Mouse (Mus musculus) heart, adult 11 months (tissue): ENCODE measurements around the gene Smug1.

Experiments used
- DNase-seq: peaks from one replicate; pipeline ENCODE4 v3.0.0; 2022

The Smug1 gene

GRCm38 (mm10) chr15:103176874-103177421, 10.1 kb upstream of the Smug1 start:
- DNase-seq = peak; percentile 98

GRCm38 (mm10) chr15:103173251-103173650, 6.4 kb upstream of the Smug1 start:
- DNase-seq = no peak

- DNase-seq = peak; percentile 91
Observed at GRCm38 (mm10) chr15:103172537-103172936, 5.6 kb upstream of the Smug1 start.

GRCm38 (mm10) chr15:103171276-103171675, 4.4 kb upstream of the Smug1 start:
- no peak for DNase-seq

GRCm38 (mm10) chr15:103170316-103170679, 3.4 kb upstream of the Smug1 start:
- no peak for DNase-seq

GRCm38 (mm10) chr15:103169612-103170315, 2.9 kb upstream of the Smug1 start:
- DNase-seq = peak; percentile 87

- peak; percentile 91 for DNase-seq
Observed at GRCm38 (mm10) chr15:103168801-103169611, 2.1 kb upstream of the Smug1 start.

- peak; percentile 89 for DNase-seq
Observed at GRCm38 (mm10) chr15:103167786-103168185, 894 bp upstream of the Smug1 start.

GRCm38 (mm10) chr15:103165924-103166323, 968 bp downstream of the Smug1 start:
- no peak for DNase-seq

- DNase-seq = peak; percentile 96
Observed at GRCm38 (mm10) chr15:103165379-103165778, 1.5 kb downstream of the Smug1 start.

- peak; percentile 99 for DNase-seq
Observed at GRCm38 (mm10) chr15:103163182-103163919, 3.5 kb downstream of the Smug1 start.

GRCm38 (mm10) chr15:103157585-103157984, 9.3 kb downstream of the Smug1 start:
- no peak for DNase-seq

- DNase-seq = no peak
Observed at GRCm38 (mm10) chr15:103156890-103157289, 10.0 kb downstream of the Smug1 start.

GRCm38 (mm10) chr15:103155366-103156321, 11.2 kb downstream of the Smug1 start:
- no peak for DNase-seq

GRCm38 (mm10) chr15:103152890-103153610, 13.8 kb downstream of the Smug1 start:
- DNase-seq = no peak

GRCm38 (mm10) chr15:103152371-103152770, 14.5 kb downstream of the Smug1 start:
- DNase-seq = no peak

GRCm38 (mm10) chr15:103147779-103148178, 19.1 kb downstream of the Smug1 start:
- no peak for DNase-seq

GRCm38 (mm10) chr15:103147422-103147690, 19.5 kb downstream of the Smug1 start:
- DNase-seq = no peak

- DNase-seq = no peak
Observed at GRCm38 (mm10) chr15:103146627-103147421, 20.1 kb downstream of the Smug1 start.

GRCm38 (mm10) chr15:103145635-103146299, 21.1 kb downstream of the Smug1 start:
- no peak for DNase-seq
